Mouse (Mus musculus) liver, embryonic 14.5 days (tissue): Measurements from ENCODE around the gene N4bp3.

ENCODE experiments used
- CTCF ChIP-seq: IDR thresholded peaks from 2 replicates; pipeline ENCODE4 v1.5.1; 2016; ENCODE audit warnings: antibody characterized with exemption, low read depth, control low read depth
- EP300 ChIP-seq: IDR thresholded peaks from 2 replicates; pipeline ENCODE4 v1.6.1; 2016; ENCODE audit warnings: antibody characterized with exemption, low read depth

DNA sequence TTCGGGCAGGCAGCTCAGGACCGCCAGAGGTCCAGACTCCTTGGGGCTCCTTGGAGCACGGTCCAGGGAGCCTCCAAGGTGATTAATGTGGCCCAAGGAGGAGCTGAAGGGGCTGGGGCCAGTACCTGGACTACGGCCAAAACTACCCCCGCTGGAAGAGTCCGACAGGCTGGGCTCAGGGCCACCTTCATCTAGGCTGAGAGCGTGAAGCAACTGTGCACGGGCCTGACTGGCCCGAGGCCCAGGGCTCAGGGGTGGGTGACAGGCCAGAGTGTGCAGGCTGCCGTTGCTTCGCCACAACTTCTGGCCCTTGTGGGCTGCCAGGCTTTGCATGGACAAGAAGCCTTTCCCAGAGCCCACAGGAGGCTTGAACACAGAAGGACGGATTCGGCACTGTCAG is 5.3 kb downstream of the N4bp3 start:
- no peak for TF ChIP-seq EP300
- TF ChIP-seq CTCF, result no peak
